Mouse (Mus musculus) embryonic facial prominence, embryonic 10.5 days (tissue): ENCODE measurements around the gene Anapc7. TPM values are rescaled to one million over a fixed set of nuclear protein-coding genes. Genes with fewer than 3 reads are reported as not detected.

Experiments
- DNase-seq: peaks from one replicate; pipeline ENCODE4 v3.0.0-alpha.2; 2017; ENCODE audit warnings: low spot score
- H3K27ac ChIP-seq: fragments of 300-500 bp; sonication (generic); replicated peaks from 2 replicates; pipeline ENCODE4 v1.5.1; 2016; ENCODE audit warnings: mild to moderate bottlenecking
- H3K27me3 ChIP-seq: fragments of 300-500 bp; sonication (generic); replicated peaks from 2 replicates; pipeline ENCODE4 v1.6.1; 2016; ENCODE audit warnings: low read depth, mild to moderate bottlenecking; ENCODE audit not compliant: poor library complexity, severe bottlenecking
- H3K36me3 ChIP-seq: fragments of 300-500 bp; sonication (generic); replicated peaks from 2 replicates; pipeline ENCODE4 v1.6.1; 2016; ENCODE audit warnings: mild to moderate bottlenecking, moderate library complexity
- H3K4me1 ChIP-seq: fragments of 300-500 bp; sonication (generic); 2 replicates; pipeline ENCODE4 v1.6.1; 2016
- H3K4me3 ChIP-seq: fragments of 300-500 bp; sonication (generic); 2 replicates; pipeline ENCODE4 v1.5.1; 2016; ENCODE audit warnings: mild to moderate bottlenecking, moderate library complexity
- H3K9me3 ChIP-seq: fragments of 300-500 bp; sonication (generic); 2 replicates; pipeline ENCODE4 v1.6.1; 2016; ENCODE audit warnings: mild to moderate bottlenecking
- WGBS: fragments of 180-500 bp; shearing (Covaris S2); methylation state at CpG from one replicate; pipeline ENCODE4 v1.1.7; 2016; 5-methylcytosine and 5-hydroxymethylcytosine counted together
- polyA plus RNA-seq: library from polyadenylated mRNA; unstranded; fragments of >200 nt; fragmentation: Nextera tagmentation; extraction: Ambion mirVana; gene quantifications from 2 replicates; pipeline ENCODE4 v1.2.1, GENCODE M21; 2016

Gene Anapc7
- 60.4 and 63.2 TPM in 2 replicates for polyA plus RNA-seq

GRCm38 (mm10) chr5:122421271-122422068 is at the start of gene Anapc7:
Anapc7 (plus strand) TSS chr5:122421693.
- WGBS: 26% methylated on average over 17 of the region's 17 CpGs

GRCm38 (mm10) chr5:122372192-122372769 is 49.2 kb upstream of the Anapc7 start, which contains the start of gene Fam216a:
Fam216a (minus strand) TSS chr5:122372364.
- peak within 1 kb of the TSS; percentile 80 for H3K4me3 ChIP-seq
- H3K27me3 ChIP-seq: no peaks in the 10 kb centered on the region
- peak; percentile 99 for DNase-seq
- under 1% methylated on average over 53 of the region's 53 CpGs for WGBS
- H3K27ac ChIP-seq: peak within 1 kb of the TSS; percentile 90
- H3K4me1 ChIP-seq: peaks cover 17% of the 10 kb centered on the region
- H3K9me3 ChIP-seq: no peaks in the 10 kb centered on the region
- H3K36me3 ChIP-seq: peaks cover 66% of the 10 kb centered on the region

More at GRCm38 (mm10) chr5:122421271-122422068, at the start of gene Anapc7:
- no peaks in the 10 kb centered on the region for H3K9me3 ChIP-seq
- peaks cover 18% of the 10 kb centered on the region for H3K36me3 ChIP-seq
- peak within 1 kb of the TSS; percentile 96 for H3K27ac ChIP-seq
- peaks cover 18% of the 10 kb centered on the region for H3K4me1 ChIP-seq
- no peaks in the 10 kb centered on the region for H3K27me3 ChIP-seq
- peak within 1 kb of the TSS; percentile 80 for H3K4me3 ChIP-seq
- no peak for DNase-seq

- Histone ChIP-seq H3K36me3 (peaks cover 61% of the 10 kb centered on the region), H3K9me3 (no peaks in the 10 kb centered on the region), H3K4me1 (peaks cover 17% of the 10 kb centered on the region), H3K27ac (peak overlapping the region; percentile 90), H3K27me3 (no peaks in the 10 kb centered on the region), H3K4me3 (peak overlapping the region; percentile 80)
- no peak for DNase-seq
- 11% methylated on average over 5 of the region's 5 CpGs for WGBS
Observed at GRCm38 (mm10) chr5:122372878-122373277, 48.6 kb upstream of the Anapc7 start.

GRCm38 (mm10) chr5:122377101-122377833 is 44.2 kb upstream of the Anapc7 start:
- WGBS: 91% methylated on average over 4 of the region's 4 CpGs
- Histone ChIP-seq H3K9me3 (no peaks in the 10 kb centered on the region), H3K4me3 (no peak overlapping the region), H3K27me3 (no peaks in the 10 kb centered on the region), H3K36me3 (peaks cover 79% of the 10 kb centered on the region), H3K27ac (no peak overlapping the region), H3K4me1 (peaks cover 12% of the 10 kb centered on the region)
- DNase-seq: no peak

DNA sequence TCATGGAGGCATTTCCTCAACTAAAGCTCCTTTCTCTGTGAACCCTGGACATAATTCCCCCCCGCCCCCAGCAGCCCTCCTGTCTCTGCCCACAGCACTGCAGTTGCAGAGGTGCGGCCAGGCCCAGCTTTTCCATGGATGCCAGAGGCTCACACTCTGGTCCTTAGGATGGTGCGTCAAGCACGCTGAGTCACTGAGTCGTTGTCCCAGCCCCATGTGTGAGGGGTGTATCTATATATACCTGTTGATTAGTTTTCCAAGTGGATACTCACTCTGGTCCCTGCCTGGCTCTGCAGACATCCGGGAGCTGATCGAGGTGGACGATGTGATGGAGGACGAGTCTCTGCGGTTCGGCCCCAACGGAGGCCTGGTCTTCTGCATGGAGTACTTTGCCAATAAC is 43.3 kb upstream of the Anapc7 start:
- H3K27me3 ChIP-seq: no peaks in the 10 kb centered on the region
- no peak overlapping the region for H3K4me3 ChIP-seq
- no peak overlapping the region for H3K27ac ChIP-seq
- no peaks in the 10 kb centered on the region for H3K9me3 ChIP-seq
- peaks cover 8% of the 10 kb centered on the region for H3K4me1 ChIP-seq
- peaks cover 88% of the 10 kb centered on the region for H3K36me3 ChIP-seq
- 96% methylated on average over 12 of the region's 12 CpGs for WGBS
- no peak for DNase-seq

DNA sequence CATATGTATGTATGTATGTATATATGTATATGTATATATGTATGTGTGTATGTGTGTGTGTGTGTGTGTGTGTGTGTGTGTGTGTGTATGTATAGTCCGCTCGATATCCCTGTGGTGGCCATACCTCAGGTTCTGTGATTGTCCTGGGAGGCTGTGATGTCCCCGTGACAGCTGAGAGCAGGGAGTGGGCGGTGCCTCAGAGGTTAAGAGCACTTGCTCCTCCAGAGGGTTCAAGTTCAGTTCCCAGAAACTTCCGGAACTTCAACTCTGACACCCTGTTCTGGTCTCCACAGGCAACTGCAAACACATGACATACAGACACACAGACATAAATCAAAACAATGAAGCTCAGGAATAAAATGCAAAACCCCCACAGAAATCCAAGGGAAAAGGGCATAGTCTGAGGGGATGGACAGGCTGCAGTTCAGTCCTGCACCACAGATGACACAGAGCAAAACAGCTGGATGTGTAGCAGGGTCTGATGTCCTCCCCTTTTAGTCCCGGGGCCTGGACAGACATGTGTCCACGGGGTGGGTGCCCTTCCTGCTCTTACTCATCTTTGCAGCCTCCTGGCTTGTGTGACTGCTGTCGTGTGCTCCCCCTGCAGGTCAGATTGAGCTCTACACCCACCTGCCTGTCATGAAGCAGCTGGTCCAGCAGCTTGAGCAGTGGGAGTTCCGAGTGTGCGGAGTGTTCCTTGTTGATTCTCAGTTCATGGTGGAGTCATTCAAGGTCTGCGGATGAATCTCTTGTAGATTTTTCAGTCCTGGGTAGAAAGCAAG is 41.9 kb upstream of the Anapc7 start:
- 63% methylated on average over 11 of the region's 11 CpGs for WGBS
- H3K4me3 ChIP-seq: no peak overlapping the region
- no peaks in the 10 kb centered on the region for H3K27me3 ChIP-seq
- H3K9me3 ChIP-seq: no peaks in the 10 kb centered on the region
- peaks cover 77% of the 10 kb centered on the region for H3K36me3 ChIP-seq
- DNase-seq: peak; percentile 78
- no peaks in the 10 kb centered on the region for H3K4me1 ChIP-seq
- no peak overlapping the region for H3K27ac ChIP-seq

DNA sequence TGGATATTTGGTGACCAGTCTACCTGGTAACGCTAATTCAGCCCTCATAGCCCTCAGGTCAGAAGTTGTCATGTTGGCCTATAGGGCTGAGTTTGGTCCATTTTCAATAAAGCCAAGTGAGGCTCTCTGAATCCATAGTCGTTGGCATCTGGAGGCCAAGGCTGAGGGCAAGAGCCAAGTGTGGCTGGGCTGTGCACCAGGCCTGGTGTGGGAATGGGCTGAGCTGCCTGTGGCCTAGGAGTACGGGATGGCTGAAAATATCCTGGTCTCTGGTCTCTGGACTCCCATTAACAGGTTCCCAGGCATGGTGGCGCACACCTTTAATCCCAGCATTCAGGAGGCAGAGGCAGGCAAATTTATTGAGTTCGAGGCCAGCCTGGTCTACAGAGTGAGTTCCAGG is 31.5 kb upstream of the Anapc7 start:
- H3K9me3 ChIP-seq: no peaks in the 10 kb centered on the region
- no peaks in the 10 kb centered on the region for H3K27me3 ChIP-seq
- H3K4me3 ChIP-seq: 0 out of 2 replicates have a peak overlapping the region, but pooled peaks have one; percentile 6
- H3K4me1 ChIP-seq: peaks cover 12% of the 10 kb centered on the region
- H3K36me3 ChIP-seq: peaks cover 8% of the 10 kb centered on the region; the same call in 1 of the 2 replicates
- DNase-seq: no peak
- no peak overlapping the region for H3K27ac ChIP-seq
- WGBS: 89% methylated on average over 5 of the region's 5 CpGs

GRCm38 (mm10) chr5:122390671-122391070 is 30.8 kb upstream of the Anapc7 start:
- Histone ChIP-seq H3K27me3 (no peaks in the 10 kb centered on the region), H3K4me3 (no peak overlapping the region), H3K9me3 (no peaks in the 10 kb centered on the region), H3K4me1 (peaks cover 12% of the 10 kb centered on the region), H3K36me3 (peaks cover 12% of the 10 kb centered on the region; the same call in 1 of the 2 replicates), H3K27ac (no peak overlapping the region)
- DNase-seq: no peak

GRCm38 (mm10) chr5:122391178-122391785 is 30.2 kb upstream of the Anapc7 start:
- no peak for DNase-seq
- peak overlapping the region; percentile 92 for H3K4me3 ChIP-seq
- H3K36me3 ChIP-seq: peaks cover 12% of the 10 kb centered on the region; the same call in 1 of the 2 replicates
- no peaks in the 10 kb centered on the region for H3K27me3 ChIP-seq
- H3K9me3 ChIP-seq: no peaks in the 10 kb centered on the region
- WGBS: 54% methylated on average over 16 of the region's 16 CpGs
- peaks cover 12% of the 10 kb centered on the region for H3K4me1 ChIP-seq
- peak overlapping the region; percentile 84; the same call in 1 of the 2 replicates for H3K27ac ChIP-seq

GRCm38 (mm10) chr5:122391786-122392180 is 29.7 kb upstream of the Anapc7 start, which contains the start of gene Arpc3:
Arpc3 (plus strand) TSS chr5:122391878.
- peaks cover 12% of the 10 kb centered on the region for H3K4me1 ChIP-seq
- under 1% methylated on average over 39 of the region's 39 CpGs for WGBS
- peak within 1 kb of the TSS; percentile 92 for H3K4me3 ChIP-seq
- no peaks in the 10 kb centered on the region for H3K9me3 ChIP-seq
- peaks cover 15% of the 10 kb centered on the region for H3K36me3 ChIP-seq
- DNase-seq: peak; percentile 93
- no peaks in the 10 kb centered on the region for H3K27me3 ChIP-seq
- peak within 1 kb of the TSS; percentile 84 for H3K27ac ChIP-seq

DNA sequence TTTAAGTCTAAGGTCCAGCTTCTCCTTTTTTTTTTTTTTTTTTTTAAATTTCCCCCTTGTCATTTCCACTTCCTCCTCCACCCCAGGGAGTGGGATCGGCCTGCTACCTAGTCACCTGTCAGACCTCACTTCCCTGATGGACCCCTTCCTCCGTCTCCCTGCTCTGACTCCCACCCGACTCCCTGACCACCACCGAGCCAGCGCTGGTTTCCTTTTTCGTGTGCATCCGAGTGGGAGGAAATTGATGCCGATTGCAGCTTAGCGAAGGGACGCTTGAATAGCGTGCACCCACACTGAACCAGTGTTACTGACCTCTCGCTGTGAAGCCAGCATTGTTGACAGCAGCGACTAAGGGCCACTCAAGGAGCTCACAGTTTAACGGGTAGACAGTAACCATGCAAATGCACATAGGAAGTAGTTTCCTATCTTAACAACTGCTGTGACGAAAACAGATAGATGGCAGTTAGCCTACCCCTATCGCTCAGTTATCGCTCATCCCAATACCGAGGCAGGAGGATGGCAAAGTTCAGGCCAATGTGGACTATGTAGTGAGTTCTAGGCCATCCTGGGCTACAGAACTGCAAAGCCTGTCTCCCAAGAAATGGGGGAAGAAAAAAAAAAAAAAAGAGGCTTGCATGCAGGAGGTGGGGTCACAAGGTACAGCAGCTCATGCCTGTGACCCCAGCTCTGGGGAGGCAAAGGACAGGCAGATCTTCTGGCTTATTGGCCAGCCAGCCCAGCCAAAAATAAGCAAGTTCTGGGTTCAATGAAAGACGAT is 29.1 kb upstream of the Anapc7 start:
- H3K27ac ChIP-seq: peak overlapping the region; percentile 84; the same call in 1 of the 2 replicates
- 17% methylated on average over 19 of the region's 19 CpGs for WGBS

More for the DNA sequence above, 29.1 kb upstream of the Anapc7 start:
- H3K36me3 ChIP-seq: peaks cover 22% of the 10 kb centered on the region
- no peaks in the 10 kb centered on the region for H3K27me3 ChIP-seq
- DNase-seq: no peak
- H3K4me1 ChIP-seq: peaks cover 12% of the 10 kb centered on the region
- H3K9me3 ChIP-seq: no peaks in the 10 kb centered on the region
- H3K4me3 ChIP-seq: peak overlapping the region; percentile 92
